Mouse (Mus musculus): ENCODE results near the gene Hcar1.

Hcar1 gene

DNA sequence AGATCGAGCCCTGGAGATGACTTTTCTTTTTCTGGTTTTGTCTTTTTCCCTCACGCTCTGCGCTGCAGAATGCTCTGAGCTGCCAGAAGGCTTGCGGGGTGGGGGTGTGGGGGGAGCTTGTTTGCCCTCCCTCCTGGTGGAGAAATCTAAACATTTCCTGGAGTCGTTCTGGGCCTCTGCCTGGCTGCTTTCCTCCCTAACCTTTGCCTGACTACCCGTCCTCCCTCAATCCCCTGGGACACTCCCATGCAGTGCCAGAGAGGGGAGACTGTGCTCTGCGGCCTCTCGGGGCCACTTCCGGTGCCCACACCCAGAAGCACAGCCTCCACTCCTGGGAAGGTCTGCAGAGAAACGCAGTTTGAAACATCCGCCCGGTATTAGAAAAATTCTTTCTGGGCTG lies at the start of gene Hcar1:
TSS of gene Hcar1 (minus strand) at position 93 of the 400 bp plus-strand sequence.
- DNase-seq (ENCODE audit: low spot score in 2 of 2): peak; percentile 11 to 28

DNA sequence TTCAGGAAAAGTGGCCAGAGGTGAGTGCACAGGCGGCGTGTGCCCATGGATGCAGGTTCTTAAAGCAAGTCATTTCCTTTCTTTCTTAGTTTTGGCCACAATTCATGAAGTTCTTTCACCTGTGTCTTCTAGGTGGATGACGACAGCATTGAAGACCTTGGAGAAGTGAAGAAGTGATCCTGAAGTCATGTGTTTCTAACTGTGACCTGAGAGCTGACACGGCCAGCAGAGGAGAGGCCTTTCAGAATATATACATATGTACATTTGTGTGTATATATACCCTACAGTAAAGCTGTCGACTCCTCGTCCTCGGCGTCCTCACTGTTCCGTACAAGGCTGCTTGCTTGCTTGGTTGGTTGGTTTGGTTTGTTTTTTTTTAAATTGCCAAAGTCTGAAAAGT lies 47.3 kb upstream of the Hcar1 start, which contains the start of gene Gm43518:
TSS of gene Gm43518 (plus strand) at position 301 of the 400 bp plus-strand sequence.
- DNase-seq (ENCODE audit: low spot score in 2 of 2): no peak

DNA sequence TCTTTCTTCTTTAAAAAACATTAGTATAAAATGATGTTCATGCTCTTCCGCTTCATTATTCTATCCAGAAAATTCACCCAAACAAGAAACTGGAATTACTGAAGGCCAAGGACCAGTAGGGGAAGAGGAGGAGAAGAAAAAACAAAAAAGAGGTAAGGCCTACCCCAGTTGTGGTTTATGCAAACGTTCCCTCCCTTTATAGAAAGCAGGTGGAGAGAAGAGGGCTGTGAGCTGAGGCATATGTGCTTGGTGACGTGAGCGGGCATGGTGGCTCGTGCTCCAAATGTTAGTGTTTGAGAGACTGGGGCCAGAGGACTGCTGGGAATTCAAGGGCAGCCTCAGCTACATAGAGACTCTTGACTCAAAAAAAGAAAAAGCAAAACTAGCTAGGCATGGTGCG lies 42.3 kb upstream of the Hcar1 start:
- no peak for DNase-seq (ENCODE audit: low spot score in 2 of 2)

DNA sequence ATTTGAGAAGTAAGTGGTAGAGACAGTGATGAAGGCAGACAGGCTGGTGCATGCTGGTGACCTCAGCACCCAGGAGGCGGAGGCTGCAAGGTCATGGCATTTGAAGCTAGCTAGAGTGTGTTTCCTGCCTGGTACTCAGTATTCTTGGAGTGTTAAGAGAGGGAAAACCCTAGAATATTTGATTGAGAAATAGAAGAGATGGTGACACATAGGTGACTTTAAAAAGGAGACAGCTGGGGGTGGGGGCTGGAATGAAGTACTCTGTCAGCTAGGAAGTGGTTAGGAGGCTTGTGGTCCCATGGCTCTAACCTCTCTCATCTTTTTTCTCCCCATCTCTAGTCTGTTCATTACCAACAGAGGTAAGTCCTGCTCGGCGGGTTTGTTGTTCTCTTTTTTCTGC lies 35.0 kb upstream of the Hcar1 start:
- DNase-seq (ENCODE audit: low spot score in 2 of 2): no peak

DNA sequence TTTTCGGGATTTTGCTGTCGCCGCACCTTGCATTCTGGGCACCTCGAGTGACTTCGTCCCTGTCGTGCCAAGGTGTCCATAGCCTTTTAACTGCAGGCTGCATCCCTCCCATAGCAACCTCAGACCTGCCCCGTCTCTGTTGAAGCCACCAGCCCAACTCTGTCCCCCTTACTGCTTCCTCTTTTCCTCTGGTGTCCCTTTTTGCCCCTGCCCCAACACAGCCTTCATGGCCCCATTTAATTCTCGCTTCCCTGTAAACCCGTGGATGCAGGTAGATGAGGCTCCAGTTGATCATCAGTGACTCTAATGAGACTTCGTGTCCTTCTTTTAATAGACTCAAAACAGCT lies 27.8 kb upstream of the Hcar1 start:
- no peak for DNase-seq (ENCODE audit: low spot score in 2 of 2)

DNA sequence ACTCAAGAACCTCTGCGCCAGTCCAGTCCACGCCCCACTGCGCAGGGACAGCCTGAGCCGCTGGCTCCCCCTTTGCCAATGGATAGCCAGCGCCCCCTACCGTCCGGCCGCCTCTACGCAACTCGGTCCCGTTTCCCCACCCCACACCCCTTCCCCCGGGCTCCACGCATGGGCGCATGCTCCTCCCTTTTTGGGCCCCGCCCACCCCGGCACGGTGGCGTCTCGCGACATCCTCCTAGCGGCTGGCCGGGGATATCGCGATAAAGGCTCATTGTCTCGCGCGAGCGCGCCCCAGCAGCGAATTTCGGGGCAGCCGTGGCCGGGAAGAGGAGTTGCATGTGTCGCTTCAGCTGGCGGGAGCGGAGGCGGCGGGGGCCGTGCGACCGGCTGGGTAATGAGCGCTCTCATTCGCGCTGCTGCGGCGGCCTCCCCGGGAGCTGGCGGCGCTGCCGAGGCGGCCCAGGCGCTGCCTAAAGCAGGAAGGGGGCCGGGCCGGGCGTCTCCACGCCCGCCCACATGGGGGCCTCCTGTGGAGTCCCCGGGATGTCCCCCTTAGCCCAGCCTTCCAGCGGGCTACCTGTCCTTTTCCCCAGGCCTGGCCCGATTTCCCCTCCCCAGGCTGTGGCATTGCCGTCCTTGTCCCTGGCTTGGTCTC lies 27.3 kb upstream of the Hcar1 start, which contains the start of gene Denr:
TSS of gene Denr (plus strand) at position 200 of the 655 bp plus-strand sequence.
- peak; percentile 96 to 98 for DNase-seq (ENCODE audit: low spot score in 2 of 2)

DNA sequence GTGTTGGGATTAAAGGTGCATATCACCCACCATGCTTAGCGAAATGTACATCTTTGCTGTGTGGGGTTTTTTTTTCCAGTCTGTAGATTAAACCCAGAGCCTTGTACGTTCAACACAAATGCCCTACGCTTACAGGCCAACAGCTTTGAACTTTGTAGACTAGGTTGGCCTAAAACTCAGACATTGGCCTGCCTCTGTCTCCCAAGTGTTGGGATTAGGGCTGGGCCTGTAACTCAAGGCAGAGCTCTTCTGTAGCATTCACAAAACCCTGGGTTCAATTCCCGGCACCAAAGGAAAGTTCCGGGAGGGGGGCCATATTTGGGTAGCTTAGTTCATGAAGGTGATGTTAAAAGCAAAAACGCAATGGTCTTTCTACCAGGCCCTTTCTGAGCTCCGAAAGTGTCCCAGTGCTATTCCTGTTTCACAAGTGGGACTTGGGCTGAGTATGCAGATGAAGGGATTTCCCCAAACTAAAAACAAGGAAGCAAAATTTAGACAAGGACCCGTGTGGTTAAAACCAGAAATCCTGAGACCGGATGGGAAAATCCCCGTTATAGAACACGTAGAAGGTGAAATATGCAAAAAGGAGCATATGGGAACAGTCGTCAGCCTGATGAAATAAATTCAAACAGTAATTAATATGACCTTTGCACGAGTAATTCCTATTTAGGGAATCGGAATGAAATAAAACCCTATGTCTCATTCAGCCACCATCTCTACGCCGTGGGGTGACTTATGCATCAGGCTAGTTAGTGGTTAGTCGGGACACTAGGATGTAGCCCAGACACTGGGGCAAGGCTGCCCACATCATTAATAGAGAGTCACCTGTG lies 26.5 kb upstream of the Hcar1 start:
- DNase-seq (ENCODE audit: low spot score in 2 of 2): peak in 1 of 2 experiments; percentile 29

DNA sequence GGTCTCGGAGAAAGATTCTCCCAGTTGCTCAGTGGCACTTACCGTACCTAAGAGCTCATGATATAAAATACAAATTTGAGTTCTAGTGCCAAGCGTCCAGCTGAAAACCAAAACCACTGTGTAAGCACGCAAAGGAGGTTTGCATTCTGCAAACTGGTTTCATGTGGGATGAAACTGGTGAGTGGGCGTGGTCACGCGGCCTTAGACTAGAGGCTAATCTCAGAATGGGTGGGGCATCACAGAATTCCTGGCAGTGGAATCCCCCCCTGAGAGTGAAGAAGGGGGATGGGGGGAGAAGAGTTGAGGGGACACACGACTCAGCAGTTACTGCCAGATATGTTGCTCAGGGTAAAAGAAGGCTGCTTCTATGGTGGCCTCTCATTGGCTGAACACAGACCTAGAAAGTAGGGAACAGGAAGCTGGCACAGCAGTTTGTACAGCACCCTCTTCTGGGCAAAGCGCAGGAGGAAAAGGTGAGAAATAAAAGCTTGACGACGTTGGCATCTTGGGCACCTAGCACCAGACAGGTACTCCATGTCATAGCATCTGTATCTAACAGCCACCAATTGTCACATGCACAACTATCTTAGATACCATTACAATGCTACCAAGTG lies 24.3 kb upstream of the Hcar1 start:
- no peak for DNase-seq (ENCODE audit: low spot score in 2 of 2)

DNA sequence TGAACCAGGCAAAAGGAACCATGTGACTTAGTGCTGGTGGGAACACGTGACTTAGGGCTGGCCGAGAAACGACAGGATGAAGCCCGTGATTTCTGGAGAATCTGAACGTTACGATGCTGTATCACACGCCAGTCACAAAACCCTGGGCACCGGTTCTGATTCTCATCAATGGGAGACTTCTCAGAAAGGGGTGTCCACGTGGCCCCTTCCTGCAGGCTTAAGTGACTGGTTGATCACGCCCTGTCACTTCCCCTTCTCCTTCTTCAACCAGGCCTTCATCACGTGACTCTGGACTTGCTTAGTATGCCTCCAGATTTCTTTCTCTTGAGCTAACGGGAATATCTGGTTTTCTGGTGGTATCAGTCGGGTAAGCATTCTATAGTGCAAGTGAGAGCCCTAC lies 17.5 kb upstream of the Hcar1 start:
- DNase-seq (ENCODE audit: low spot score in 2 of 2): no peak

DNA sequence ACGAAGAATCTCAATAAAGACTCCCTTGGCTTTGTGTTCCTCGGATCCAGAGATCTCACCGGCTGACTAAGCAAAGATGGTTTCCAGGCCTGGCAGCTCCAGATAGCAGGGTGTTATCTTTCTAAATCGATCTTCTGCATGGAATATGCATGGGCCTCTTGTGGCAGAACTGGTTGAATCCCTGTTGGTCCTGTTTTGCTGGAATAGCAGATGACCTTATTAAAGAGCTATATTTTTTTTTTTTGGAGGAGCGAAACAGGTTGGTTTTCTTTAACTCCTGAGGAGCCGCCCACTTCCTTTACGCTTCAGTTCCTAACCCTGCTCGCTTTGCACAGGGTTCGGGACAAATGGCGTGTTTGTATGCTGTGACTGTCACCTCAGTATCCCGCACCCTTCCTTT lies 16.6 kb upstream of the Hcar1 start:
- no peak for DNase-seq (ENCODE audit: low spot score in 2 of 2)

DNA sequence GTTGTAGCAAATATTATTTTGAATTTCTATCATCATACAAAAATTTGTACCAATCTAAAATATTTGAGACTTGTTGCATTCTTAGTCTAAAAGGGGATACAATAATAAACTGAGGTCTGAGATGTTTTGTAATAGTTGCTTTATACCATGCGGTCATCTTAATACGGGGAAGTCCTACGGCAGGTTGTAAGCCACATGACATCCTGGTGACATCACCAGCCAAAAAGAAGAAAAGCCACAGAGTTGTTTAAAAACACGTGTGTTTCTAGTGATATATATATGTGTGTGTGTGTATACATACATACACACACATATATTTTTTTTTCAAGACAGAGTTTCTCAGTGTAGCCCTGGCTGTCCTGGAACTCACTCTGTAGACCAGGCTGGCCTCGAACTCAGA lies 13.7 kb upstream of the Hcar1 start:
- DNase-seq (ENCODE audit: low spot score in 2 of 2): no peak

DNA sequence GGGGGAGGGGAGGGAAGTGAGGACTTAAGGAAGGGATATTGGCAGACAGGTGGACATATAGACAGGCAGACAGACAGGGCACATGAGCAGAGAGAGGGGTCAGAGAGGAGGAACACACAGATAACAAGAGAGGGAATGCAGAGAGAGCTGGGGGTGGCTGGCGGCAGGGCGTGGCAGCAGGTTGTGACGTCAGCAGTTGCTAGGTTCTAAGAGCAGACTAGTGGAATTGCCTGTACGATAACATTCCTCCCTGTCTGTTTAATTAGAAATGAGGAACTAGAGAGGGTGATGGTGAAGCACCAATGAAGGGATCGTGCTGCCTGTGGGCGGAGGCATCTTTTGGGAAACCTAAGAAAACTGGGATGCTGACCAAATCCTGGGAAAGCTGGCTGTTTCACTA lies 11.8 kb upstream of the Hcar1 start:
- no peak for DNase-seq (ENCODE audit: low spot score in 2 of 2)

DNA sequence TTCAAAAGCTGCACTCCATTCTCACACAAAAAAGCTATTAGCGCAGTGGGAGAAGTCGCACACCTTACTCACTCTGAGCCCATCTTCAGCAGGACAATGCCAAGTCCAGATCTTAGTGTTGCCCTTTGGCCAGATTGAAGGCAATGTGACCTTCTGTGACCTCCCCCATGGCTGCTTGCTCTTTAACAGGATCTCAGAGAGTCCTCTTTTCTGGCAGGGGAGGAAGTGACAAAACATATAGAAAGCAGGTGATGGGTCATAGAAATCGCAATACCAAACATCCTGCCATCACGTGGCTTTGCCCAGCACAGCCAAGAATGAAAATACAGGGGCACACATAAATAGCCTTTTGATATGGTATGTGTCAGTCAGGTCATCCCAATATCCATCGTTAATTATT lies 11.2 kb upstream of the Hcar1 start:
- no peak for DNase-seq (ENCODE audit: low spot score in 2 of 2)

DNA sequence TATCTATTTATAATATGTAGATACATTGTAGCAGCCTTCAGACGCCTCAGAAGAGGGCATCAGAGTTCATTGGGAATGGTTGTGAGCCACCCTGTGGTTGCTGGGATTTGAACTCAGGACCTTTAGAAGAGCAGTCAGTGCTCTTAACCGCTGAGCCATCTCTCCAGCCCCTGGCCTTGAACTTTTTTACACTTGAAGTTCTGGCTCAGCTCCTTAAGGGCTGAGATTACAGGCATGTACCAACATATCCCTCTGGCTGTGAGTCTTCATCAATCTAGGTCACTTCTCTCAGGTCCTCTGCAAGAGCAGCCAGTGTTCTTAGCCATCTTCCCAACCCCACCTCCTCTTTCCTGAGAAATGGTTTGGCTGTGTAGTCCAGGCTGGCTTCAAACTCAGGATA lies 10.5 kb upstream of the Hcar1 start:
- no peak for DNase-seq (ENCODE audit: low spot score in 2 of 2)

DNA sequence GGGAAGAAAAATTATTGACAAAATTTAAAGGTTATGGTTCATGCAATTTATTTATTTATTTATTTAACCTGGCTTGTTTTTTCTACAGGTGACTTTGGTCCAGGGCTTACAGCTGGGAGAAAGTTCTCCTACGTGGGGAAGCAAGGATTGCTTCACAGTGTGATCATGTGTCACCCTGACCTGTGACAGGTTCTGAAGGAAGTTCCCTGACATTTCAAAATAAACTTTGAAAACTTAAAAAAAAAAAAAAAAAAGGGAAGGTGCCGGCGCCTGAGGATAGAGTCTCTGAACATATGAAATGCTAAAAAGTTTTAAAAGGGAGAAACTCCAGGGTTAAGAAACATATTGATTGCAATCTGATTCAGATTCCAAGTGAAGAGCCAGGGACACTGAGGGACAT lies 6.5 kb upstream of the Hcar1 start:
- no peak for DNase-seq (ENCODE audit: low spot score in 2 of 2)

DNA sequence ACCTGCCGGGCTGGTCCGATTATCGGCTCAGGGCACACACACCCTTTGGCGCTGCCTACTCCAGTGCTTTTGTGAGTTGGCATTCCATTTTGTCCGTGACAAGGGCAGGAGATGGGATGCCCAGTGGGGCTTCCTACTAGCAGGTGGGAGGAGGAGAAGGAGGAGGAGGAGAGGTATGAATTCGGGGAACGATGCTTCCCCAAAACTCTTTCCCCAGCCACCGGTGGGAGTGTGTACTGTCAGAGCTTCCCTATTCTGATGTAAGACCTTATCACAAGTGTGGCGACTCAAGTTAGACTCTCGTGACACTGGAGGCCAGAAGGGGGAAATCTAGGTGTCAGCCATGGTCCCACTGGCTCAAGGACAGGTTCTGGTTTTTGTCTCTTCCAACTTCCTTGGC lies 4.5 kb upstream of the Hcar1 start:
- DNase-seq (ENCODE audit: low spot score in 2 of 2): no peak

DNA sequence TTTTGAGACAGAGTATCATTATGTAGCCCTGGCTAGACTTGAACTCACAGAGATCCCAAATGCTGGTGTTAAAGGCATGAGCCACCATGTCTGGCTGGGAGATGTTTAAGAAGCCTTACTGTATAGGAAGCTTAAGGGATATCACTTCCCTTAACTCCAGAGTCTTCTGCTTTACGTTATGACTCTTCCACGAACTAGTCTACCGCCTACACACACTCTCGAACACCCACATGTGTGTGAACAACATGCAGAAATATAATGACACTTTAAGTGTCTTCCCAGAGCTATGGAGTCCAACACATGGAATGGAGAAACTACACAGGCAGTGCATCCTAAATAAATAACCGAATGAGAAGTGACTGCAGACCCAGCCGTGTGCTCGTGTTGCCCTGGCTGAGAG lies 4.1 kb upstream of the Hcar1 start:
- no peak for DNase-seq (ENCODE audit: low spot score in 2 of 2)

DNA sequence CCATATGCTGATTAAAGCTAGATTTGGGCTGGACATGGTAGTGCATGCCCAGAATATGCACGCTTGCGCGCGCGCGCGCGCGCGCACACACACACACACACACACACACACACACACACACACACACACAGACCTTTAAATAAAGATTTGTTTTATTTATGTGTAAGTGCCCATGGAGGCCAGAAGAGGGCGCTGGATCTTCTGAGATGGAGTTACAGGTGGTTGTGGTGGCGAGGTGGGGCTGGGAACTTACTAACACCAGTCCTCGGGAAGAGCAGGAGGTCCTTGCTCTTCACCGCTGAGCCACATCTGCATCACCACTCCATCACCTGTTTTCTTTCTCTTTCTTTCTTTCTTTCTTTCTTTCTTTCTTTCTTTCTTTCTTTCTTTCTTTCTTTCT lies 958 bp upstream of the Hcar1 start:
- DNase-seq (ENCODE audit: low spot score in 2 of 2): no peak

DNA sequence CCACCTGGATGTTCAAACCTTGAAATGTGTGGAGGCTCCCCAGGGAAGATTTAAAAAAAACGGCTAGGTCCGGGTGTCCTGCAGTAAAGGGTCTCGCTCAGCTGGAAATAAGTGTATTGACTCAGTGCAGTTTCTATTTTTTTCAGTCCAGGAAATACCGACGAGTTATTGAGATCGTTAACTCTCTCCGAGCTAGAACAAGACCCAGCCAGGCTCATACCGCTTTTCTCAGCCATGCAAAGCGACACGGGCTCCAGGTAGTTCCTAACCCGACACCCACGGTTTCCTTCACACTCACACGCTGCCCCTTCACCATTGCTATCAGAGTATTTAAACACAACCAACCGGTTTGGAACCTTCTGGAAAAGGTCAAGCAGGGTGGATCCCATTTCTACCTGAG lies 1.8 kb downstream of the Hcar1 start:
- DNase-seq (ENCODE audit: low spot score in 2 of 2): no peak

DNA sequence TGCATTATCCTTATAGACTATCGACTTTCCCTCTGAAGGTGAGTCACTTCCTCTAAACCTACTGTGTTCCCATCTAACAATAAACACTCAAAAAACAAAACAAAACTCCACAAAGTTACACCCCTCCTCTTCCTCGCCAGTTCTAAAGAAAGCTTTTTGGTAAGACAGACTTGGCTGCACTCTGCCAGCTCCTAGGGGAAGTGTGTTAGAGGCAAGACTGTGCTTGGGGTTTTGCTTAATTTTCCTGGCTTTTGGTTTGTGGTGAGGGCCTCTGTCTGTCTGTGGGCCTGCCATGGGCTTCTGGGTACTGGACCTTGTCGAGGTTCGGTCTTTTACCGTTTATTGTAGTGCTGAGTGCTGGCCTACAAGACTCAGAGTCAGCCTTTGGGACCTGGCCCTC lies 5.6 kb downstream of the Hcar1 start:
- DNase-seq (ENCODE audit: low spot score in 2 of 2): no peak

DNA sequence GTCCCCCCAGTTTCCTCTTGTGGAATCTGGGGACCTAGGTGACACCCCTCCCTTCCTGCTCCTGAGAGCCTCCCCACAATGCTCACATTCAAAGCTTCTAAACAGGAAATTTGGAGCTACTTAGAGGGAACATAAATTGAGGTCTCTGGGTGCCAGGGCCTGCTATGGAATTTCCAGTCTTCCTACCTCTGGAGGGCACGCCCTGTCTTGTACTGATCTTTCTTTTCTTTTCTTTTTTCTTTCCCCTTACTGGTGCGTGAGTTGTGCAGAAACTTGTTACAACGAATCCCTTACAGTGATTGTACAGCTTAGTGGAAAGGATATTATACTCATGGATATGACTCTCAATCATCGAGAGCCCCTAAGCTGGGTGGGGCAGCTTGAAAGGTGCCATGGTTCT lies 10.2 kb downstream of the Hcar1 start:
- DNase-seq (ENCODE audit: low spot score in 2 of 2): no peak

DNA sequence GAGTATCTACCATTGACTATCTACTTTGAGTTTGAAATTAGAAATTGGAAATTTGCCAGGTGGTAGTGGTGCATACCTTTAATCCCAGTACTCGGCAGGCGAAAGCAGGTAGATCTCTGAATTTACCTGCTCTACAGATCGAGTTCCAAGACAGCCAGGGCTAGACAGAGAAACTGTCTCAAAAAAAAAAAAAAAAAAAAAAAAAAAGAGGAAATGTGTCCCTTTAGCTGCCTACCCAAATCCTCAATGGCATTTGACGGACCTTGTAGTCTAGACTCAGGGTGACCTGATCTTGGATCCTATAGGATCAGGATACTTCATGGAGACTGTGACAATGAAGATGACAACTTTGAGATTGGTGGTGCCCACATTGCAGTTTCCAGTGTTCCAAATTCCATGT lies 13.4 kb downstream of the Hcar1 start:
- no peak for DNase-seq (ENCODE audit: low spot score in 2 of 2)

DNA sequence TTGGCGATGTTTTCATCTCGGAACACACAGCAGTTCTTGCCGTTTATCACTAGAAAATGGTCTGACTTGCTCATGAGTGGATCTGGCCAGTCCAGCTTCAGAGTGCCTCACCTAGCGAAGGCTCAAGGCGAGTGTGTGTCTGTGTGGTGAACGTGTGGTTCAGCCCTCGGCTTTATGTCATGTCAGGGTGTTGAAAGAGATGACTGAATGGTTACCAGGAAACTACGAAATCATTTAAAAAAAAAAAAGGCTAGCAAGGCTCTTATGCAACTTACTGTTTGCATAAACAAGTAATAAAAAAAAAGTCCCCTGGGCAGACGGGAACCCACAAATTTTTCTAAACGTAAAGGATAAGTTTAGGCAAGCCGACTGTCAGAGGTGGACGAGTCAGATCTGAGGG lies 14.5 kb downstream of the Hcar1 start, which contains the start of gene Hcar2:
TSS of gene Hcar2 (minus strand) at position 135 of the 400 bp plus-strand sequence.
- no peak for DNase-seq (ENCODE audit: low spot score in 2 of 2)

All from heart, adult 9 months (tissue).